Mouse (Mus musculus): ENCODE measurements around the gene Bicral. TPM values are rescaled to one million over a fixed set of nuclear protein-coding genes. Genes with fewer than 3 reads are reported as not detected.

Bicral gene
- polyA plus RNA-seq, 1 experiment from 2014 or later: 7.8 TPM

DNA sequence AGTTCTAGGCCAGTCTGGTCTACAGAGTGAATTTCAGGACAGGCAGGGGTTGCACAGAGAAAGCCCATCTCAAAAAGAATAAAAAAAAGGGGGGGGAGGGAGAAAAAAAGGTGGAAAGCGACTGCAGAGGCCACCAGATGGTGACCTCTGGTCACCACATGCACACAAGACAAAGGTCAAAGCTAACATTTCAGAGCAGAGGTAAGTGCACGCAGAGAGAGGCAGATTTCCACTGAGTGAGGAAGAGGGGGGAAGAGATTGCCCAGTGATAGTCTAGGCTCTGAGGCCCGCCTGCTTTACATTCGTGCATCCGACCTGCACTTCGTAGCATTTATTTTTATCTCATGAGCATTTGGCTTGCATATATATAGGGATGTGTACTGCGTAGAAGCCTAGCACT lies 14.5 kb upstream of the Bicral start:
- peaks cover 6% of the 10 kb centered on the region; the same call in 1 of the 2 replicates for H3K4me1 ChIP-seq
- H3K4me2 ChIP-seq (replicated peaks): no peak overlapping the region
- ATAC-seq (ENCODE audit: low FRiP score, low read depth): no peak
- WGBS: 75% methylated on average over 7 of the region's 7 CpGs
- H3K4me3 ChIP-seq: no peak overlapping the region
- no peaks in the 10 kb centered on the region for H3K27me3 ChIP-seq
- H3K36me3 ChIP-seq: no peaks in the 10 kb centered on the region
- no peaks in the 10 kb centered on the region for H3K9me3 ChIP-seq
- no peak overlapping the region for H3K9ac ChIP-seq (replicated peaks)
- no peak overlapping the region for H3K27ac ChIP-seq (replicated peaks)

DNA sequence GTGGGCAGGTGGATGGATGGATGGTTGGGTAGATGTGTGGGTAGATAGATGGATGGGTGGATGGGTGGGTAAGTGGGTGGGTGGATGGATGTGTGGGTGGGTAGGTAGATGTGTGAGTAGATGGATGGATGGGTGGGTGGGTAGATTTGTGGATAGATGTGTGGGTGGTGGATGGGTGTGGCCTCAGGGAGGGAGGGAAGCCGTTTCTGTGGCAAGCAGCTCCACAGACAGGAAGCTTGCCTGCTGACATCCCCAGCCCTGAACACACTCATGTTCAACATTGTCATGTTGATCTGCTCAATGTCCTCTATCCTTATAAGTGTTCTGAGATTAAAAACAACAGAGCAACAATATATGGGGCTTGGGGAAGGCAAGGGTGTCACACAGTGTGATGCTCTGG lies 12.6 kb upstream of the Bicral start:
- H3K4me2 ChIP-seq (replicated peaks): no peak overlapping the region
- no peak overlapping the region for H3K9ac ChIP-seq (replicated peaks)
- no peak for ATAC-seq (ENCODE audit: low FRiP score, low read depth)
- H3K4me1 ChIP-seq: peaks cover 6% of the 10 kb centered on the region; the same call in 1 of the 2 replicates
- 89% methylated on average over 1 of the region's 1 CpGs for WGBS
- no peaks in the 10 kb centered on the region for H3K36me3 ChIP-seq
- no peaks in the 10 kb centered on the region for H3K9me3 ChIP-seq
- no peak overlapping the region for H3K27ac ChIP-seq (replicated peaks)
- H3K27me3 ChIP-seq: no peaks in the 10 kb centered on the region
- H3K4me3 ChIP-seq: no peak overlapping the region

DNA sequence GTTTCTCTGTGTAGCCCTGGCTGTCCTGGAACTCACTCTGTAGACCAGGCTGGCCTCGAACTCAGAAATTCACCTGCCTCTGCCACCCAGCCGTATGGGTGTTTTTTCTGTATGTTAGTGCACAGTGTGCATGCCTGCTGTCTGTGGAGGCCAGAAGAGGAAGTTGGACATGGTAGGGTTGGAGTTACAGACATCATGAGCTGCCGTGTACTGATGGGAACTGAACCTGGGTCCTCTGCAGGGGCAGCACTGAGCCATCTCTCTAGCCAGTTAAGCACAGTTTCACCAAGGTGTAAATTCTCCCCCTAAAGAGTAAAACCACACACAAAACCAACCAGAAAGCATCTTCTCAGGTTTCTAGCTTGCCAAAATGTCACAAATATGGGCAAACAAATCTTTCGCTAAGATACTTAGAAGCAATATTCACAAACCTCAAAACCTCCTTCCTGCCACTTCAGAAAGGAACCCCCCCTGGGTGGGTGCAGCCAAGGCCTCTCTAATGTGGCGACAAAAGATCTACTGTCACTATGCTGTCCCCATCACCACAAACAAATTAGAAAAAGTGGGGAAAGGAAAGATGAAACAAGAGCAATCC lies 12.0 kb upstream of the Bicral start:
- no peak overlapping the region for H3K4me2 ChIP-seq (replicated peaks)
- WGBS: 95% methylated on average over 5 of the region's 5 CpGs
- peaks cover 6% of the 10 kb centered on the region; the same call in 1 of the 2 replicates for H3K4me1 ChIP-seq
- H3K4me3 ChIP-seq: no peak overlapping the region
- no peak for ATAC-seq (ENCODE audit: low FRiP score, low read depth)
- H3K27ac ChIP-seq (replicated peaks): no peak overlapping the region
- H3K9me3 ChIP-seq: no peaks in the 10 kb centered on the region
- no peaks in the 10 kb centered on the region for H3K36me3 ChIP-seq
- H3K9ac ChIP-seq (replicated peaks): no peak overlapping the region
- H3K27me3 ChIP-seq: no peaks in the 10 kb centered on the region

DNA sequence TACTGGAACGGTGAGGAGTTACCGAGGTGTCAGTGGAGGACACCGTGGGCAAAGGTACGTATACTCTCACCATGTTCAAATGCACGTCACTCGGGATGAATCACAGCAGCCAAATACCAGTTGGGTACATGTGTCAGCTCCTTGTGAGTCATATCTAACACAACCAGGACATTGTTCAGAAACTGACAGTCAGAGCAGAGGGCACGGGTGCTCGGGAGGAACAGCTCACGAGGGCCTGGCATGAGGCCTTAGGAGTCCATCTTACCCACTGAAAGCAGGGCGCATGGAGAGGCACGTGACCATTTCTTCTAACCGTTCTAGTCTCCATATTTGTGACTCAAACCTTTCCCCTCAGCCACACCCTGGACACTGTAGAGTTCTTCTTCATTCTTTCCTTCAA lies 8.6 kb upstream of the Bicral start:
- no peak for ATAC-seq (ENCODE audit: low FRiP score, low read depth)
- Histone ChIP-seq H3K4me2 (replicated peaks) (no peak overlapping the region), H3K4me1 (no peaks in the 10 kb centered on the region), H3K9ac (replicated peaks) (no peak overlapping the region), H3K4me3 (no peak overlapping the region), H3K27ac (replicated peaks) (no peak overlapping the region), H3K27me3 (no peaks in the 10 kb centered on the region), H3K9me3 (no peaks in the 10 kb centered on the region), H3K36me3 (no peaks in the 10 kb centered on the region)
- 89% methylated on average over 12 of the region's 12 CpGs for WGBS

DNA sequence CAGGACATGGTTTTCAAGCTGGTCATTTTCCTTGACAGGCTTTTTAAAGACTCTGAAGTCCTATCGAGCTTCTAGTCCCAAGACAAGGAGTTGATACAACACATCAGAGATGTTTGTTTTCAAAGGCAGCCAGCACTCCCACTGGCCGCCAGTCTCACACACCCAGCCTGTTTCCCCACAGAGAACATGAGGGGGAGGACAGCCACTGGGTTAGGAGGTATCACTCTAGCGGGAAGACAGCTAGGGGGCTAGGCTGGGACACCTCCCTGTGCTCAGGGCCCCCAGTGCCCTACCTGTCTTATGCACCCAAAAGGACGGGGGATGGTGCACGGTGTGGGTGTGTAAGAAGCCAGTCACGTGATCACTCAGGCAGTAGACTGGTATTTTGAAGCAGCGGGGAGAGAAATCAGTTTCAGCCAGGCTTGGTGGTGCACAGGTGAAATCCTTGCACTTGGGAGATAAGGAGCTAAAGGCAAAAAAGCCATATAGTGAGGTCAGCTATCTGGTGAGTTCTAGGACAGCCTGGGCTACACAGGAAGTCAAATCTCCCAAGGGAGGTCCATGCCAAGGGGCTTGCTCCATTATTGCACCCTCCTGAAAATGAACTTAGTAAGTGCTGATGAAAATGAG lies 6.4 kb upstream of the Bicral start:
- H3K27ac ChIP-seq (replicated peaks): no peak overlapping the region
- H3K36me3 ChIP-seq: no peaks in the 10 kb centered on the region
- no peak overlapping the region for H3K4me2 ChIP-seq (replicated peaks)
- H3K4me1 ChIP-seq: peaks cover 4% of the 10 kb centered on the region; the same call in 1 of the 2 replicates
- no peak overlapping the region for H3K9ac ChIP-seq (replicated peaks)
- ATAC-seq (ENCODE audit: low FRiP score, low read depth): no peak
- WGBS: 76% methylated on average over 7 of the region's 7 CpGs
- H3K27me3 ChIP-seq: no peaks in the 10 kb centered on the region
- no peak overlapping the region for H3K4me3 ChIP-seq
- no peaks in the 10 kb centered on the region for H3K9me3 ChIP-seq

DNA sequence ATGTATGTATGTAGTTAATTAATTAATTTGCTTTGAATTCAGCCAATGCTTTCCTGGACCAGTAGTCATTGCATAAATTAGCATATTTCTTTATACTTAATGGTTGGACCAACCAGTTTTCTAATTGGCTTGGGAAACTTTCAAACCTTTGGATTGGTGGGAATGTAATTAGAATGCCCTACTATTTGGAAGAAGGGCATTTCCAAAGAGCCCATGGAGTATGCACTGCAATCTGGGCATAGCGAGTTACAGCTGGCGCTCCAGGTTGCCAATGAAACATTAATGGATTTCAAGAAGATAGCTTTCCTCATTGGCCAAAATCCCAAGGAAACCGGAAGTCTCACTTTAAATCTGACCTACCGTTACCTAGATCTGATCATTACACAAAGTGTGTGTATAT lies 1.8 kb upstream of the Bicral start:
- no peak overlapping the region for H3K4me2 ChIP-seq (replicated peaks)
- 83% methylated on average over 4 of the region's 4 CpGs for WGBS
- no peak for ATAC-seq (ENCODE audit: low FRiP score, low read depth)
- no peaks in the 10 kb centered on the region for H3K27me3 ChIP-seq
- H3K4me1 ChIP-seq: peaks cover 15% of the 10 kb centered on the region
- H3K27ac ChIP-seq (replicated peaks): no peak overlapping the region
- H3K9me3 ChIP-seq: no peaks in the 10 kb centered on the region
- no peak overlapping the region for H3K4me3 ChIP-seq
- no peaks in the 10 kb centered on the region for H3K36me3 ChIP-seq
- H3K9ac ChIP-seq (replicated peaks): no peak overlapping the region

DNA sequence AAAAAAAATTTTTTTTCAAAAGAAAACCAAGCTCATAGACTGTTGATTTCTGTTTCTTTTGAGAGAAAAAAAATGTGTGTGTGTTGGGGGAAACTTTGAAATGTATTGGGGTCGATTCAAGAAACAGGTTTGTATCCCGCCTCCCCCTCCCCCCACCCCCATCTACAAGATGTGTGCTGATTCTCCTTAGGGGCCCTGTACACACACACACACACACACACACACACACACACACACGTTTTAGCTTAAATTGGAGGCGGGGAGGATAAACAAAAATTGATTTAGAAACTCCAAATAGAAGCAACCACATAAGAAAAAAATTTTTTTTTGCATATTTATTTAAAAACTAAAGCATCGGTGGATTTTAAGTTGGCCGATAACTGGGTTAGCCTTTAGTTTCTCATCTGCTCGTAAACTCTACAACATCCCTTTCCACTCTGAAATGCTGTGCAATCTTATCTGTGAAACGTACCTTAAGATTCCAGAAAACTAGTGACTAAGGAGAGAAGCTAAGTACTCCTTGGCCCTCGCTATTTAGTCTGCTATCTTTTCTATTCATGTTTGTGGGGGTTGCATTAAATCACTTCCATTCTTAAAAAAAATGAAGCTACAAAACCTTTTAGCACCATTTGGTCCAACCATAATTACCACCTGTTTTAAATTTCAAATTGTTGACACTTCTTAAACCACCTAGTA lies 615 bp upstream of the Bicral start:
- Histone ChIP-seq H3K4me1 (peaks cover 22% of the 10 kb centered on the region), H3K4me3 (peak overlapping the region; percentile 99), H3K9ac (replicated peaks) (peak overlapping the region; percentile 100; the same call in 1 of the 2 replicates), H3K4me2 (replicated peaks) (peak overlapping the region; percentile 71), H3K27ac (replicated peaks) (peak overlapping the region; percentile 100), H3K36me3 (no peaks in the 10 kb centered on the region), H3K27me3 (no peaks in the 10 kb centered on the region), H3K9me3 (no peaks in the 10 kb centered on the region)
- WGBS: 29% methylated on average over 9 of the region's 9 CpGs
- ATAC-seq (ENCODE audit: low FRiP score, low read depth): no peak

DNA sequence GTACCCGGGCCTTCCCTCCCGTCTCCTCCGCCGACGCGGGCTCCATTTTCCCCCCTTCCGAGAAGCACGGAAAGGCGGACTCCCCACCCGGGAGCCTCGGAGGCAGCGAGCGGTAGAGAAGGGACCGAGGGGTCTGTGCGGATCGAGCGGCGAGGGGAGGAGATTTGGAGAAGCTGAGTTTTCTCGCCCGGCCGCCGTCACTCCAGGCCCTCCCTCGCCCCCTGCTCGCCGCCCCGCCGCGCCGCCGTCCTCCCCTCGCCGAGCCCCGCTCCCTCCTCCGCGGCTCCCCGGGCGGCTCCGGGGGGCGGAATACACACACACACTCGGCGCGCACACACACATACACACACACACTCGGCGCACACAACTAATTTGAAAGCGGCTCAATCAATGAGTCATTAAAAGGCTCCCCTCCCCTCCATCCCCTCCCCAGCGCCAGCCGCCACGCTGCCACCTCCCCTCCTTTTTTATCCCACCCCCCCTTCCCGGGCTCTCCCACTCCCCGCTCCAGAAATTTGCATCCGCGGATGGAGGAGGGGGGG lies 850 bp downstream of the Bicral start:
- Histone ChIP-seq H3K9ac (replicated peaks) (peak overlapping the region; percentile 100), H3K27ac (replicated peaks) (peak overlapping the region; percentile 100), H3K4me1 (peaks cover 29% of the 10 kb centered on the region), H3K27me3 (no peaks in the 10 kb centered on the region), H3K4me2 (replicated peaks) (peak overlapping the region; percentile 71), H3K4me3 (peak overlapping the region; percentile 99), H3K36me3 (no peaks in the 10 kb centered on the region), H3K9me3 (no peaks in the 10 kb centered on the region)
- ATAC-seq (ENCODE audit: low FRiP score, low read depth): peak; percentile 86
- WGBS: under 1% methylated on average over 44 of the region's 52 CpGs

DNA sequence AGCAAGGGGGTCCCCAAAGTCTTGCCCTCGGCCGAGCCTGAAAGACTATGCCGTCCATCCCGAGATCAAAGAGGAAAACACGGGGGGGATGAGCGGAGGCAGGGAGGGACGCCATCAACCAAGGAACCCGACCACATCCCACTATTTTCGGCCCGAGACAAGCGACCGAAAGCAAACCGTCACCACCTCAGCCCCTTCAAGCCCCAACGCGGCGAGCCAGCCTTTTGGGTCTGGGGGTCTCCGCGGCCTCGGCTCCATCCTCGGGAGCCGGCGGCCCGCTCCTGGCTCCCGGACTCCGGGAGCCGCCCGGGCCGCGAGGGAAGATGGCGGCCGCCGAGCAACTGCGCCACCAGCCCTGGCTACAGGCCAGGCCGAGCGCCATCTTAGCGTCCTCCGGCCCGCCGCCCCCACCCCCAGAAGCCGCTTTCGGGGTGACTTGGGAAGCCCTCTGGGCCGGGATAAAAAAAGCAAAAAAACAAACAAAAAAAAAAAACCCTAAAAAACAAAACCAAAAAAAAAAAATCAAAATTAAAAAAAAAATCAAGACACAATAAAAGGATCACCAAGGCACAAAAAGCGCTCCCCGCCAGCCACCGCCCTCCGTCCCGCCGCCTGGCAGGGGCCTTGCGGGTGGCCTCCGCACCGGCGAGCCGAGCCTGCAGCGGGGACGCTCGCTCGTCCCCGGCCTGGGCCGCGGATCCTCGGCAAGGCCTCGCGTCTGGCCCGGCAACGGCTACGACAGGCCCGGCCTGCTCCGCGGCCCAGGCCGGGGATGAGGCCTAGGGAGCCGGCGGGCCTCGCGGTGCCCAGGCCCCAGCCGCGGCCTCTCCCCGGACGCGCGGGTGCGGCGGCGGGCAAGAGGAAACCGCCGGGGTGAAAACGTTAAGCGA lies 1.6 kb downstream of the Bicral start:
- peak overlapping the region; percentile 71 for H3K4me2 ChIP-seq (replicated peaks)
- H3K9me3 ChIP-seq: no peaks in the 10 kb centered on the region
- ATAC-seq (ENCODE audit: low FRiP score, low read depth): 0 out of 2 replicates have a peak, but pooled peaks have one; percentile 38
- no peaks in the 10 kb centered on the region for H3K36me3 ChIP-seq
- under 1% methylated on average over 87 of the region's 87 CpGs for WGBS
- H3K4me1 ChIP-seq: peaks cover 29% of the 10 kb centered on the region
- peak overlapping the region; percentile 100 for H3K9ac ChIP-seq (replicated peaks)
- peak overlapping the region; percentile 99 for H3K4me3 ChIP-seq
- H3K27ac ChIP-seq (replicated peaks): peak overlapping the region; percentile 100
- H3K27me3 ChIP-seq: no peaks in the 10 kb centered on the region

DNA sequence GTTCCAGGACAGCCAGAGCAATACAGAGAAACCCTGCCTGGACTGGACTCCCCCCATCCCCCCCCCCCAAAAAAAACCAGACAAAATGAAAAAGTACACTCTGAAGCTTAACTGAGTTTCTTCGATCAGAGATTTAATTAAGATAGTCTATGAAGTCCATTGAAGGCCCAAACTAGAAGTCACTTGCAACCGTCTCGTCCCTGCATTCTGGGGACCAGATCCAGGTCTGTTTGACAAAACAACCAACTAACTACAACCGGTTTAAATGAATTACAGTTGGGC lies 2.2 kb downstream of the Bicral start:
- peak overlapping the region; percentile 99 for H3K4me3 ChIP-seq
- ATAC-seq (ENCODE audit: low FRiP score, low read depth): no peak
- peak overlapping the region; percentile 100 for H3K27ac ChIP-seq (replicated peaks)
- H3K9ac ChIP-seq (replicated peaks): peak overlapping the region; percentile 100
- H3K36me3 ChIP-seq: no peaks in the 10 kb centered on the region
- H3K9me3 ChIP-seq: no peaks in the 10 kb centered on the region
- no peaks in the 10 kb centered on the region for H3K27me3 ChIP-seq
- H3K4me2 ChIP-seq (replicated peaks): peak overlapping the region; percentile 71
- H3K4me1 ChIP-seq: peaks cover 29% of the 10 kb centered on the region
- WGBS: 18% methylated on average over 4 of the region's 4 CpGs

DNA sequence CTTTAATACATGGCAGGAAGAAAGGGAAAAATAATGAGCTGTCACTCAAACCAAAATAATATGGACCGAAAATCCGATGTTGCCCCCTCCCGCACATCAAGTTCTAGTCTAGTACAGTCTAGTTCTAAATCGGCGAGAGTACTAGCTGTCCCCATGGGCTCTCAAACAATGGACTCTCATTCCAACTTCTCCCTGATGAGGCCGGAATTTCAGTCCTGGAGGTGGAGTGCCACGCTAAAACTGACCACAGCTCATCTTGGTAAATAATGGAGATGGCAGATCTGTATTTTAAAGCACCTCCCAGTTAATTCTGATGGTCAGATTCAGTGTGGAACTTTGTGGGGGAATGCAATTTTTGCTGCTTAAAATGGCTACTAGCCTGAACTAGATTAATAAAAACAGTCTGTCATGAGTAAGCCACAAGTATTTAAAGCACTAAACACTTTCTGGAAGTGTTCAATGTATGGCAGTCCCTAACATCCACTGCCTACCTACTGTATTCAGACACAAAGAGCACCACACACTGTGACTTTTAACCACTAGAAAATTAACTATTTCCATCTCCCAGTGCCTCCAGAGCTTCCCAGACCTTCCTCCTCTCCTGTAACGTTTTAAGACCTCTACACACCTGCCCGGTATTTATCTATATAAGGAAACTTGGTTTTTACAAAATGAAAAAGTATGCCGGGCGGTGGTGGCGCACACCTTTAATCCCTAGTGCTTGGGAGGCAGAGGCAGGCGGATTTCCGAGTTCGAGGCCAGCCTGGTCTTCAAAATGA lies 2.8 kb downstream of the Bicral start:
- Histone ChIP-seq H3K9ac (replicated peaks) (peak overlapping the region; percentile 100), H3K4me2 (replicated peaks) (peak overlapping the region; percentile 71), H3K27me3 (no peaks in the 10 kb centered on the region), H3K27ac (replicated peaks) (peak overlapping the region; percentile 100), H3K36me3 (no peaks in the 10 kb centered on the region), H3K4me1 (peaks cover 28% of the 10 kb centered on the region), H3K4me3 (peak overlapping the region; percentile 99), H3K9me3 (no peaks in the 10 kb centered on the region)
- ATAC-seq (ENCODE audit: low FRiP score, low read depth): no peak
- WGBS: 74% methylated on average over 15 of the region's 15 CpGs
